Mouse (Mus musculus) thymus, adult 2 months (tissue): ENCODE measurements around the gene Cpe.

ENCODE experiments used
- CTCF ChIP-seq: fragments of 200-500 bp; IDR thresholded peaks from 2 replicates; pipeline ENCODE4 v1.5.1; 2012; ENCODE audit warnings: mild to moderate bottlenecking, control low read depth, low read length, moderate library complexity, borderline replicate concordance; ENCODE audit not compliant: control insufficient read depth, poor library complexity, insufficient read depth; ENCODE audit errors: extremely low read depth
- POLR2A ChIP-seq: fragments of 200-500 bp; IDR thresholded peaks from 2 replicates; pipeline ENCODE4 v1.6.1; 2012; ENCODE audit warnings: mild to moderate bottlenecking, low read length, control low read depth, moderate library complexity; ENCODE audit not compliant: control insufficient read depth, poor library complexity, insufficient read depth; ENCODE audit errors: extremely low read depth

DNA sequence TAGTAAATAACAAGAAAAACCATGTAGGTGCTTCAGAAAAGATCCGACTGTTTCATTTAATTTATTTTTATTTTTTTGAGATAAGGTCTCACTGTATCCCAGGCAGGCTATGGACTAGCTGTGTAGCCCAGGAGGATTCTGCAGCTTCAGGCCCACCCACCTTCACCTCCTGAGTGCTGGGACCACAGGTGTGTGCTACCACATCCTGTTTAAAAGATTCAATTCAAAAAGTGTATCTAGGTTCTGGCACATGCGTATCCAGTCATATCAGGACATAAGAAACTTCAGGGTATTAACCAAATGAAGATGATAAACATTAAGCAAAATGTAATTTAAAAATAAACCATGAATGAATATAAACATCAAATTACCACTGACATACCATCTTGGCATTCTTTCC, 30.4 kb upstream of the Cpe start:
- TF ChIP-seq CTCF = no peak
- TF ChIP-seq POLR2A = no peak
